Mouse (Mus musculus) kidney, adult 2 months (tissue): ENCODE measurements around the gene Phospho1.

Experiments used
- CTCF ChIP-seq: fragments of 200-500 bp; conservative IDR thresholded peaks from 2 replicates; pipeline ENCODE4 v1.5.1; 2011; ENCODE audit warnings: low read depth, mild to moderate bottlenecking, control low read depth, low read length, moderate library complexity, mixed read lengths; ENCODE audit not compliant: insufficient read depth, insufficient read length
- POLR2A ChIP-seq: fragments of 200-500 bp; IDR thresholded peaks from one replicate; pipeline ENCODE4 v1.6.1; 2011; ENCODE audit warnings: low read depth, low read length, control low read depth

DNA sequence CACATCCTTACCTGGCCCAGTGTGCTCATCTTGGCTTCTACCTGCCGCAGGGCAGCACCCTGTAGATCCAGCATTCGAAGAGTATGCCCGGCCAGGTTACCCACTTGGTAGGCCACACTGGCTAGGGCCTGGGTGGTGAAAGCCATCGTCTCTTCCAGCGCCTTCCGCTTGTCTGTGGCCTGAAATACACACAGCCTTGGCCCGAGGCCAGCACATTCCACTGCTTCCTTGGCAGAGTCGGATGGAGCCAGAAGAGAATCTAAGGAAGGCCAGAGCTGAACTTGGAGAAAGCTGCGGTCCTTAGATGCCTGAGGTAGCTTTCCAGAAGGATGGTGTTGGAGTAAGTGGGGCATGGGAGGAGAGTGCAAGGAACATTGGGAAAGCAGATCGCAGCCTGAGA is 12.8 kb downstream of the Phospho1 start, which contains the start of gene Gngt2:
- TF ChIP-seq CTCF (no peak), POLR2A (no peak)
